Mouse (Mus musculus): ENCODE results near the gene Fam81b.

DNA sequence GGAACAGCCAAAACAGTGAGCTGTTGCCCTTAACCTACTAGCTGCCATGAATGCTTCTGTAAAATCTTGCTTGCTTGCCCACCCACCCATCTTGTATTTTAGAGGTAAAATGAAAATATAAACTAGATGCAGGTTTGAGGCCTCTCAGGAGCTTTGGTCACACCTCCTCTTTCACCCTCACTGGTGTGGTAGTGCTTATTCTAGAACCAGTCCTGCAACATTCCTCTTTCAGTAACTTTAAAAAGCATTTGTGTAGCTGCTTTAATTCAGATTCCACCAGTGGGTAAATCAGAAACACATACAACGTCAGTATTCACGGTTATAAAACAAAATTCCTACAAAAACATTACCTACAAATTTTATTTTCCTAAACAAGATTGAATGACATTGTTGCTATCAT lies 144.3 kb downstream of the Fam81b start:
- TF ChIP-seq CTCF (conservative IDR thresholded peaks at IDR 0.05; ENCODE audit: low read length) = no peak
- no peak for TF ChIP-seq NANOG (IDR thresholded peaks at IDR 0.05; ENCODE audit: borderline replicate concordance, low read length)

All from E14TG2a.4 (cell line).